Mouse (Mus musculus) mesoderm, embryonic 11.5 days (tissue): Measurements from ENCODE around the gene Smurf1.
A peak's percentile ranks its signal among the peaks of the same experiment; 100 is the strongest.

Experiments
- DNase-seq: peaks from one replicate; pipeline ENCODE4 v3.0.0-alpha.2; 2012; ENCODE audit warnings: low read depth, low spot score

The Smurf1 gene

GRCm38 (mm10) chr5:144965639-144966351 is at the start of gene Smurf1:
Smurf1 (minus strand) TSS chr5:144965847.
- peak; percentile 96 for DNase-seq

- DNase-seq, result no peak
Measured at GRCm38 (mm10) chr5:145014278-145014677, 48.6 kb upstream of the Smurf1 start.

GRCm38 (mm10) chr5:145008878-145009659 is 43.4 kb upstream of the Smurf1 start:
- DNase-seq, result no peak

- no peak for DNase-seq
Measured at GRCm38 (mm10) chr5:145005596-145005995, 39.9 kb upstream of the Smurf1 start.

GRCm38 (mm10) chr5:145004495-145004894 is 38.8 kb upstream of the Smurf1 start:
- no peak for DNase-seq

GRCm38 (mm10) chr5:145003362-145003761 is 37.7 kb upstream of the Smurf1 start:
- DNase-seq, result no peak

GRCm38 (mm10) chr5:144998491-144998890 is 32.8 kb upstream of the Smurf1 start:
- peak; percentile 51 for DNase-seq

- no peak for DNase-seq
Measured at GRCm38 (mm10) chr5:144990481-144990880, 24.8 kb upstream of the Smurf1 start.

- DNase-seq, result no peak
Measured at GRCm38 (mm10) chr5:144990051-144990450, 24.4 kb upstream of the Smurf1 start.

- DNase-seq, result no peak
Measured at GRCm38 (mm10) chr5:144989061-144989405, 23.4 kb upstream of the Smurf1 start.

GRCm38 (mm10) chr5:144988340-144989060 is 22.9 kb upstream of the Smurf1 start:
- DNase-seq, result peak; percentile 69

GRCm38 (mm10) chr5:144987561-144987960 is 21.9 kb upstream of the Smurf1 start:
- DNase-seq, result no peak

GRCm38 (mm10) chr5:144984839-144985238 is 19.2 kb upstream of the Smurf1 start:
- no peak for DNase-seq

- no peak for DNase-seq
Measured at GRCm38 (mm10) chr5:144983227-144983626, 17.6 kb upstream of the Smurf1 start.

- DNase-seq, result no peak
Measured at GRCm38 (mm10) chr5:144979110-144979509, 13.5 kb upstream of the Smurf1 start.

- DNase-seq, result no peak
Measured at GRCm38 (mm10) chr5:144978533-144979107, 13.0 kb upstream of the Smurf1 start.

GRCm38 (mm10) chr5:144971266-144971665 is 5.6 kb upstream of the Smurf1 start:
- DNase-seq, result no peak

GRCm38 (mm10) chr5:144964872-144965638 is 592 bp downstream of the Smurf1 start:
- DNase-seq, result peak; percentile 95

- DNase-seq, result no peak
Measured at GRCm38 (mm10) chr5:144964465-144964864, 1.2 kb downstream of the Smurf1 start.

GRCm38 (mm10) chr5:144963817-144964261 is 1.8 kb downstream of the Smurf1 start:
- DNase-seq, result peak; percentile 68

GRCm38 (mm10) chr5:144963401-144963800 is 2.2 kb downstream of the Smurf1 start:
- no peak for DNase-seq
